Mouse (Mus musculus) heart, adult 2 months (tissue): ENCODE results near the gene Tmem170.

Source experiments
- CTCF ChIP-seq: fragments of 200-600 bp; IDR thresholded peaks from 2 replicates; pipeline ENCODE4 v1.8.1; 2022; ENCODE audit warnings: antibody characterized with exemption, mild to moderate bottlenecking, moderate library complexity
- POLR2A ChIP-seq: fragments of 200-500 bp; IDR thresholded peaks from 2 replicates; pipeline ENCODE4 v1.6.1; 2011; ENCODE audit warnings: mild to moderate bottlenecking, low read depth, low read length, control low read depth; ENCODE audit not compliant: insufficient read depth

DNA sequence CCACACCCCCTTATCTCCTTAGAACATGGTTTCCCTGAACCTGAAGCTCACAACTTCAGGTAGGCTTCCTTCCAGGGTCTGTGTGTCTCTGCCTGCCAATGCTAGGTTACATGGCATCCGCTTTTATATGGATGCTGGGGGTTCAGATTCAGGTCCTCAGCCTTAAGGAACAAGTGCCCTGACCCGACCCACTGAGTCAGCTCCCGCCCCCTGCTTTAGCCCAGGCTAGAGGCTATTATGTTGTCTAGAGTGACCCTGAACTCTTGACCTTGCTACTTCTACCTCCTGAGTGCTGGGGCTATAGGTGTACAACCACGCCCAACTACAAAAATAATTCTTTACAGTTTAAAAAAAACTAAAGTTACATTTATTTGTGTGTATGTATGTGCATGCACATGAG lies 61.5 kb downstream of the Tmem170 start:
- no peak for TF ChIP-seq POLR2A
- TF ChIP-seq CTCF, result no peak
